Mouse (Mus musculus) spleen, adult 18-20 months (tissue): ENCODE results near the gene Ppp1r7.
A peak's percentile ranks its signal among the peaks of the same experiment; 100 is the strongest.
"Not testable (repeated sequence)": the region's sequence is repeated elsewhere in the genome, so short reads cannot be mapped to it uniquely, and the experiment has no call there.

Experiments
- DNase-seq, 2 experiments: peaks; one replicate each; pipeline ENCODE4 v3.0.0; 2022; ENCODE audit warnings: mixed read lengths in 2 of 2

Ppp1r7 gene

GRCm38 (mm10) chr1:93342648-93343503 is at the start of gene Ppp1r7, which contains the start of gene Pask:
TSS of gene Ppp1r7 (plus strand) at chr1:93342854.
TSS of gene Pask (minus strand) at chr1:93343482.
- peak; percentile 84 to 87 for DNase-seq

- not testable (repeated sequence) for DNase-seq
These were observed 48.2 kb upstream of the Ppp1r7 start for GRCm38 (mm10) chr1:93294491-93294890.

- no peak for DNase-seq
These were observed 42.9 kb upstream of the Ppp1r7 start for GRCm38 (mm10) chr1:93299791-93300190.

GRCm38 (mm10) chr1:93300578-93300977 is 42.1 kb upstream of the Ppp1r7 start:
- DNase-seq: no peak

GRCm38 (mm10) chr1:93305581-93306337 is 36.9 kb upstream of the Ppp1r7 start, which contains the start of gene Mterf4:
TSS of gene Mterf4 (minus strand) at chr1:93305915.
- peak; percentile 54 to 77 for DNase-seq

- no peak for DNase-seq
These were observed 18.7 kb upstream of the Ppp1r7 start for GRCm38 (mm10) chr1:93323973-93324372.

GRCm38 (mm10) chr1:93326446-93326845 is 16.2 kb upstream of the Ppp1r7 start:
- no peak for DNase-seq

GRCm38 (mm10) chr1:93334621-93335020 is 8.0 kb upstream of the Ppp1r7 start:
- no peak for DNase-seq

- DNase-seq: peak; percentile 82 to 85
These were observed 922 bp downstream of the Ppp1r7 start for GRCm38 (mm10) chr1:93343504-93344047.

- no peak for DNase-seq
These were observed 4.5 kb downstream of the Ppp1r7 start for GRCm38 (mm10) chr1:93347176-93347575.

- no peak for DNase-seq
These were observed 7.0 kb downstream of the Ppp1r7 start for GRCm38 (mm10) chr1:93349701-93350100.

- no peak for DNase-seq
These were observed 10.1 kb downstream of the Ppp1r7 start for GRCm38 (mm10) chr1:93352724-93353123.

GRCm38 (mm10) chr1:93362661-93363060 is 20.0 kb downstream of the Ppp1r7 start:
- DNase-seq: no peak

- no peak for DNase-seq
These were observed 23.0 kb downstream of the Ppp1r7 start for GRCm38 (mm10) chr1:93365641-93366040.

GRCm38 (mm10) chr1:93373665-93374064 is 31.0 kb downstream of the Ppp1r7 start, which contains the start of gene Ano7:
TSS of gene Ano7 (plus strand) at chr1:93373930.
- DNase-seq: no peak

GRCm38 (mm10) chr1:93377307-93377706 is 34.7 kb downstream of the Ppp1r7 start:
- DNase-seq: no peak

GRCm38 (mm10) chr1:93379117-93379516 is 36.5 kb downstream of the Ppp1r7 start:
- DNase-seq: peak in 1 of 2 experiments; percentile 6

GRCm38 (mm10) chr1:93387198-93387597 is 44.5 kb downstream of the Ppp1r7 start:
- no peak for DNase-seq

- DNase-seq: no peak
These were observed 46.3 kb downstream of the Ppp1r7 start for GRCm38 (mm10) chr1:93388906-93389305.

- DNase-seq: peak; percentile 42 to 48
These were observed 58.8 kb downstream of the Ppp1r7 start for GRCm38 (mm10) chr1:93401191-93402052.

- no peak for DNase-seq
These were observed 60.7 kb downstream of the Ppp1r7 start for GRCm38 (mm10) chr1:93403403-93403802.
